Mouse (Mus musculus) ES-E14 (cell line): ENCODE results near the gene Vopp1. TPM values are rescaled to one million over a fixed set of nuclear protein-coding genes. Genes with fewer than 3 reads are reported as not detected.

Experiments
- DNase-seq: peaks from one replicate; pipeline ENCODE4 v3.0.0-alpha.2; 2013; ENCODE audit warnings: low read depth, low spot score
- H3K27ac ChIP-seq: 2 replicates; pipeline ENCODE4 v1.5.1; 2012; ENCODE audit warnings: low read depth, mild to moderate bottlenecking, low read length, moderate library complexity, mixed read lengths; ENCODE audit not compliant: poor library complexity, insufficient read depth, severe bottlenecking
- H3K36me3 ChIP-seq: 2 replicates; pipeline ENCODE4 v1.6.1; 2012; ENCODE audit warnings: mild to moderate bottlenecking, low read length, moderate library complexity, mixed read lengths; ENCODE audit not compliant: control insufficient read depth, poor library complexity, insufficient read depth, severe bottlenecking
- H3K4me1 ChIP-seq, 2 experiments: fragments of 150-350 bp in 1 of 2; sonication (generic) in 1 of 2; 2 replicates each; pipeline ENCODE4 v1.6.1; 2012; ENCODE audit warnings: low read length in 2 of 2, mild to moderate bottlenecking in 1 of 2, mixed read lengths in 1 of 2; ENCODE audit not compliant: control insufficient read depth in 2 of 2, insufficient read depth in 2 of 2, poor library complexity in 1 of 2
- H3K4me3 ChIP-seq, 2 experiments: fragments of 150-350 bp in 1 of 2; sonication (generic) in 1 of 2; 2 replicates each; pipeline ENCODE4 v1.5.1; 2012; ENCODE audit warnings: low read length in 2 of 2, low read depth in 1 of 2, mild to moderate bottlenecking in 1 of 2, mixed read lengths in 1 of 2; ENCODE audit not compliant: insufficient read depth in 1 of 2, poor library complexity in 1 of 2, severe bottlenecking in 1 of 2
- H3K9ac ChIP-seq: 2 replicates; pipeline ENCODE4 v1.6.1; 2012; ENCODE audit warnings: low read depth, mild to moderate bottlenecking, low read length, mixed read lengths; ENCODE audit not compliant: poor library complexity, insufficient read depth, severe bottlenecking
- H3K9me3 ChIP-seq: fragments of 150-350 bp; sonication (generic); 2 replicates; pipeline ENCODE4 v1.6.1; 2012; ENCODE audit warnings: low read depth, mild to moderate bottlenecking, low read length; ENCODE audit not compliant: control insufficient read depth, insufficient read depth
- CHD2 ChIP-seq: IDR thresholded peaks from 2 replicates; pipeline ENCODE4 v1.6.1; 2014; ENCODE audit warnings: mild to moderate bottlenecking, low read depth, low read length, inconsistent platforms
- HCFC1 ChIP-seq: IDR thresholded peaks from 2 replicates; pipeline ENCODE4 v1.6.1; 2012; ENCODE audit warnings: low read length, inconsistent platforms, borderline replicate concordance; ENCODE audit not compliant: insufficient read depth
- MAFK ChIP-seq: IDR thresholded peaks from 2 replicates; pipeline ENCODE4 v1.6.1; 2014; ENCODE audit warnings: mild to moderate bottlenecking, low read depth, low read length, inconsistent platforms; ENCODE audit not compliant: insufficient read depth
- ZC3H11A ChIP-seq: IDR thresholded peaks from 2 replicates; pipeline ENCODE4 v1.6.1; 2012; ENCODE audit warnings: low read depth, mild to moderate bottlenecking, inconsistent platforms, low read length, borderline replicate concordance
- ZNF384 ChIP-seq: IDR thresholded peaks from 2 replicates; pipeline ENCODE4 v1.6.1; 2012; ENCODE audit warnings: low read depth, low read length, inconsistent platforms
- in situ Hi-C, 2 experiments: fragments of 600-800 bp; cut with MboI; formaldehyde crosslinking; loops; one replicate each; pipeline ENCODE4 v1.15.1; 2025; ENCODE audit warnings: low sequenced_read_pairs in 2 of 2, inconsistent platforms in 1 of 2; ENCODE audit not compliant: unreplicated experiment in 2 of 2
- total RNA-seq: library from RNA; depleted of rRNA; stranded (reverse); fragments of 300-350 nt; gene quantifications from 2 replicates; pipeline ENCODE4 v1.2.3, GENCODE M21; 2012

The Vopp1 gene
- total RNA-seq, 1 experiment = 9.0 TPM

DNA sequence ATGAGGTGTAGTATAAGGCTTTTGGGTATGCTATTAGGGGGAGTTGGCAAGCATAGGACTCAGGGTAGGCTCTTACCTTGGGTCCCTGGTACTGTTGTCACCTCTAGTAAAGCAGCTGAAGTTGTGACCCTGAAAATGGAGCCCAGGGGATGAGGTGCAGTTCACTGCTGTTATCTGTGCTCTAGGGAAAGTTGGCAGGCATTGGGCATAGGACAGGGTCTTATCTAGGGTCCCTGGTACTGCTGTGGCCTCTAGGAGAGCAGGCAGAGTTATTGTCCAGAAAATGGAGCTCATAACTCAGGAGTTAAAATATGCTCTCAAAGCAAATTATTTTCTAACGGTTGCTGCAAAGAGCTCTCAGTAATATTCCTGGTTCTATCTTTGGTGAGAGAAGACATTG, 103.6 kb downstream of the Vopp1 start:
- in situ Hi-C loops = no loop called here
- TF ChIP-seq CHD2 (no peak), ZNF384 (no peak), HCFC1 (no peak), ZC3H11A (no peak), MAFK (no peak)
- Histone ChIP-seq H3K9ac (no peak overlapping the region), H3K36me3 (no peaks in the 10 kb centered on the region), H3K4me3 (no peak overlapping the region), H3K27ac (no peak overlapping the region), H3K9me3 (no peaks in the 10 kb centered on the region), H3K4me1 (no peaks in the 10 kb centered on the region)
- no peak for DNase-seq

DNA sequence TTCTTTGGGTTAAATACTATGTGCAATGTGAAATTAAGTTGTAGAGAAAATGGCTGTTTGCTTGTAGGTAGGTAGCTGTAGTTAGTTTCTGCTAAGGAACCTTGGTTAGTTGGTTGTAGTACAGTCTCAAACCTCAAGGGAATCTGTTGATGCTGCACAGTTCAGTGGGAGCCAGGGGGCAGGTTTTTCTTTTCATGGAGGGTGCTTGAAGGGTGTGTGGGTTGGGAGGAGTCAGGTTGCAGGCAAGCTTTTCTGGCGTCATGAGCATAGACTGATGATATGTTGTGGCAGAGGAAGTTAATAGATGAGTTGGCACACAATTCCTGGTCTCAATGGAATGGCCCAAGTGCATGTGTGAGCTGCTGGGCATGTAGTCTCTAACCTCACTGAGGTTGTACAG, 113.2 kb downstream of the Vopp1 start:
- no peaks in the 10 kb centered on the region for H3K9me3 ChIP-seq
- H3K27ac ChIP-seq = no peak overlapping the region
- H3K4me1 ChIP-seq = no peaks in the 10 kb centered on the region
- DNase-seq = no peak
- TF ChIP-seq ZC3H11A (no peak), MAFK (no peak), ZNF384 (no peak), HCFC1 (no peak), CHD2 (no peak)
- no peak overlapping the region for H3K4me3 ChIP-seq
- no peak overlapping the region for H3K9ac ChIP-seq
- H3K36me3 ChIP-seq = no peaks in the 10 kb centered on the region
- in situ Hi-C loops = no loop called here

DNA sequence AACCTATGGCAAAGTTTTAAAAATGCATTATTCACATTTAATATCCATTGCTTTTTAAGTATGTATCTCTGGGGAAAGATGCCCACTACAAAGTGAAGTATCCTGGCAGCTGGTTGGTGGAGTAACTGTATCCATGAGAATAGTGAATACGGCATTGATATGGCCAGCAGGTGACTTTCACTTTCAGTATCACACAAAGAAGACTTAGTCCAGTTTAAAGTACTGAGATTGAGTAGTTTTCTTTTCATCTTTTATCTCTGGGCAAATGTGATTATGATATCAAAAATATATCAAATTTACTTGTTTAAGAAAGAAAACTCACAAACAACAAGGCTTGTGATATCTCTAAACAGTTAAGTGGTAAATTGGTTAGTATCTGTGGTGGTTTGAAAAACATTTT, 118.2 kb downstream of the Vopp1 start:
- DNase-seq = no peak
- H3K27ac ChIP-seq = no peak overlapping the region
- H3K9ac ChIP-seq = no peak overlapping the region
- no peaks in the 10 kb centered on the region for H3K9me3 ChIP-seq
- TF ChIP-seq MAFK (no peak), ZNF384 (no peak), ZC3H11A (no peak), CHD2 (no peak), HCFC1 (no peak)
- H3K4me3 ChIP-seq = no peak overlapping the region
- H3K36me3 ChIP-seq = no peaks in the 10 kb centered on the region
- in situ Hi-C loops = no loop called here
- peaks cover 0 to 3% of the 10 kb centered on the region in 2 experiments; a peak in 2 of 4 replicates for H3K4me1 ChIP-seq

DNA sequence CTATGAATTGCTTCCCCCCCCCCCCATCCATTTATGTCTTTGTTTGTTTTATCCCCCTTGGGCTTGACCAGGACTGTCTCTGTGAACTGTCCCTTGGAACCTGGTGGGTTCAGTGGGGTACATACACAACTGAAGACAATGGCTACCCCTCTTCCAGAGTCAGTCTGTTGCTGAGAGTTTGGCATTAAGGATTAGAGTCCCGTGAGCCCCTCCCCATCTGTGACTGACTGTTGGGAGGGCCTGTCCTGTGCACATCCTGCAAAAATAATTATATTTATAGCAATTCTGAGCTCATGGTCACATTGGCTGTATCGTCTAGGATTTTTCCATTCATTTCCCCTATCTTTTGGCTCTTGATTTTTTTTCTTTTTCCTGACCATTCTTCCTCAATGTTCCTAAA, 121.3 kb downstream of the Vopp1 start:
- peak overlapping the region; percentile 98; the same call in 1 of the 2 replicates for H3K9ac ChIP-seq
- TF ChIP-seq ZC3H11A (no peak), ZNF384 (no peak), HCFC1 (no peak), CHD2 (no peak), MAFK (no peak)
- no peaks in the 10 kb centered on the region for H3K36me3 ChIP-seq
- no peak for DNase-seq
- peaks cover 0 to 3% of the 10 kb centered on the region in 2 experiments; a peak in 2 of 4 replicates for H3K4me1 ChIP-seq
- peak overlapping the region; percentile 80 to 89 for H3K4me3 ChIP-seq
- H3K9me3 ChIP-seq = no peaks in the 10 kb centered on the region
- in situ Hi-C loops = no loop called here
- no peak overlapping the region for H3K27ac ChIP-seq

DNA sequence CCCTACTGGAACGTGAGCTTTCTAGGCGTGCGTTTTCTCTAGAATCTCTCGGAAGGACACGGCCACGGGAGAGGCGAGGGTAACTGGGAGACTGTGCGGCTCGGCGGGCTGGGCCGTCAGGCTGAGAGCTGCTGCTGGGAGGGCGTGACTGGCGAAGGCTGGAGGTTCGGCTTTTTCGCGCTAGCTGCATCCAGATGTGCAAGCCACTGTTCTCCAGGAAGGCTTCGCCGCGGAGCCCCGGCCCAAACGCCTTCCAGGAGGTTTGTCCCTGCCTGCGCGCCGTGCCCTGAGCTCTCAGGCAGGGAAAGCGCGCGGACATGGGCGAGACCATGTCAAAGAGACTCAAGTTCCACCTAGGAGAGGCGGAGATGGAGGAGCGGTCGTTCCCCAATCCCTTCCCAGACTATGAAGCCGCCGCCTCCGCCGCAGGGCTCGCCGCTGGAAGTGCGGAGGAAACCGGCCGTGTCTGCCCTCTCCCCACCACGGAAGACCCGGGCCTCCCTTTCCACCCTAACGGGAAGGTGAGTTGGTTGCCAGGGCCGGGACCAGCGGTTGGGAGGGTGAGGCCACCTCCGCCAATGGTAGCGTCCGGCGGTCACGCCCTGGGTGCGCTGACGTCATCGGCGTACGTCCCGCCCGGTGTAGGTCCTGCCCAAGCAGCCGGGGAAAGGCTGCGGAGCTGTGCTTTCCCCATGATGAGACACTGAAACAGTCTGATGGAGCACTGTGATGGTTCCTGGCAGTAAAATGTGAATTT, 122.0 kb downstream of the Vopp1 start:
- H3K9me3 ChIP-seq = no peaks in the 10 kb centered on the region
- TF ChIP-seq MAFK (no peak), CHD2 (no peak), HCFC1 (no peak), ZC3H11A (no peak), ZNF384 (no peak)
- peak overlapping the region; percentile 80 to 89 for H3K4me3 ChIP-seq
- DNase-seq = peak; percentile 82
- H3K4me1 ChIP-seq = peaks cover 0 to 3% of the 10 kb centered on the region in 2 experiments; a peak in 2 of 4 replicates
- in situ Hi-C loops = no loop called here
- peak overlapping the region; percentile 89 for H3K27ac ChIP-seq
- H3K9ac ChIP-seq = peak overlapping the region; percentile 98
- no peaks in the 10 kb centered on the region for H3K36me3 ChIP-seq
